Mouse (Mus musculus) bone marrow macrophage, adult 2 months (primary cell): ENCODE data around the gene Rab30. TPM values are rescaled to one million over a fixed set of nuclear protein-coding genes. Genes with fewer than 3 reads are reported as not detected.

Experiments used
- H3K27ac ChIP-seq: 2 replicates; pipeline ENCODE4 v1.5.1; 2012; ENCODE audit warnings: low read depth, low read length; ENCODE audit not compliant: insufficient read depth
- H3K4me1 ChIP-seq: 2 replicates; pipeline ENCODE4 v1.6.1; 2012; ENCODE audit warnings: low read length; ENCODE audit not compliant: control insufficient read depth, insufficient read depth
- H3K4me3 ChIP-seq: 2 replicates; pipeline ENCODE4 v1.5.1; 2012; ENCODE audit warnings: mild to moderate bottlenecking, low read length, moderate library complexity; ENCODE audit not compliant: insufficient read depth
- CTCF ChIP-seq: IDR thresholded peaks from 2 replicates; pipeline ENCODE4 v1.5.1; 2012; ENCODE audit warnings: low read depth, mild to moderate bottlenecking, low read length, moderate library complexity
- POLR2A ChIP-seq: IDR thresholded peaks from 2 replicates; pipeline ENCODE4 v1.6.1; 2012; ENCODE audit warnings: mild to moderate bottlenecking, low read depth, low read length, borderline replicate concordance
- polyA plus RNA-seq: library from polyadenylated mRNA; stranded (reverse); fragments of >200 nt; gene quantifications from 2 replicates; pipeline ENCODE4 v1.2.4, GENCODE M21; 2012; ENCODE audit not compliant: missing spikeins, insufficient read depth, insufficient read length

Rab30 gene
- polyA plus RNA-seq, 1 experiment, result not detected

- Histone ChIP-seq H3K4me3 (peak overlapping the region; percentile 82), H3K27ac (peak overlapping the region; percentile 87), H3K4me1 (peaks cover 24% of the 10 kb centered on the region)
- no peak for TF ChIP-seq CTCF
- no peak for TF ChIP-seq POLR2A
These were observed 134.7 kb downstream of the Rab30 start for GRCm38 (mm10) chr7:92876066-92876465.

GRCm38 (mm10) chr7:92876538-92876937 lies 135.1 kb downstream of the Rab30 start:
- Histone ChIP-seq H3K4me1 (peaks cover 25% of the 10 kb centered on the region), H3K4me3 (peak overlapping the region; percentile 63), H3K27ac (peak overlapping the region; percentile 87)
- TF ChIP-seq CTCF (no peak), POLR2A (no peak)

GRCm38 (mm10) chr7:92878575-92879285 lies 137.3 kb downstream of the Rab30 start:
- Histone ChIP-seq H3K4me1 (peaks cover 24% of the 10 kb centered on the region), H3K4me3 (peak overlapping the region; percentile 52), H3K27ac (peak overlapping the region; percentile 94)
- TF ChIP-seq CTCF (no peak), POLR2A (no peak)

GRCm38 (mm10) chr7:92883850-92884716 lies 142.7 kb downstream of the Rab30 start:
- Histone ChIP-seq H3K4me1 (peaks cover 36% of the 10 kb centered on the region), H3K27ac (no peak overlapping the region), H3K4me3 (no peak overlapping the region)
- TF ChIP-seq CTCF (no peak), POLR2A (no peak)

GRCm38 (mm10) chr7:92884998-92885660 lies 143.7 kb downstream of the Rab30 start:
- no peak overlapping the region for H3K4me3 ChIP-seq
- peaks cover 29% of the 10 kb centered on the region for H3K4me1 ChIP-seq
- peak overlapping the region; percentile 31; the same call in 1 of the 2 replicates for H3K27ac ChIP-seq
- TF ChIP-seq POLR2A (no peak), CTCF (no peak)

- Histone ChIP-seq H3K4me1 (peaks cover 24% of the 10 kb centered on the region), H3K4me3 (no peak overlapping the region), H3K27ac (peak overlapping the region; percentile 23)
- TF ChIP-seq POLR2A (no peak), CTCF (no peak)
These were observed 145.4 kb downstream of the Rab30 start for GRCm38 (mm10) chr7:92886801-92887200.

- TF ChIP-seq POLR2A (no peak), CTCF (no peak)
- H3K4me1 ChIP-seq, result peaks cover 24% of the 10 kb centered on the region
- no peak overlapping the region for H3K27ac ChIP-seq
- no peak overlapping the region for H3K4me3 ChIP-seq
These were observed 145.8 kb downstream of the Rab30 start for GRCm38 (mm10) chr7:92887230-92887629.

GRCm38 (mm10) chr7:92890211-92890610 lies 148.8 kb downstream of the Rab30 start:
- Histone ChIP-seq H3K4me1 (peaks cover 17% of the 10 kb centered on the region), H3K4me3 (no peak overlapping the region), H3K27ac (no peak overlapping the region)
- TF ChIP-seq POLR2A (no peak), CTCF (no peak)

- Histone ChIP-seq H3K27ac (no peak overlapping the region), H3K4me1 (peaks cover 12% of the 10 kb centered on the region), H3K4me3 (no peak overlapping the region)
- TF ChIP-seq POLR2A (no peak), CTCF (no peak)
These were observed 149.3 kb downstream of the Rab30 start for GRCm38 (mm10) chr7:92890618-92891230.

GRCm38 (mm10) chr7:92893478-92893877 lies 152.1 kb downstream of the Rab30 start:
- H3K4me3 ChIP-seq, result no peak overlapping the region
- no peak for TF ChIP-seq POLR2A
- TF ChIP-seq CTCF, result no peak
- H3K4me1 ChIP-seq, result peaks cover 6% of the 10 kb centered on the region
- H3K27ac ChIP-seq, result no peak overlapping the region

Other genes starting within 250 kb of the Rab30 start
- gene Ccdc90b, start 180.5 kb upstream of the Rab30 start, polyA plus RNA-seq, result 22.1 and 22.2 TPM in 2 replicates
- gene Ankrd42, start 104.5 kb upstream of the Rab30 start, polyA plus RNA-seq, result 0.39 and 1.0 TPM in 2 replicates
- gene Pcf11, start 71.7 kb upstream of the Rab30 start, polyA plus RNA-seq, result 41.8 and 46.8 TPM in 2 replicates
- gene Ddias, start 132.6 kb downstream of the Rab30 start, polyA plus RNA-seq, result 2.7 and 4.1 TPM in 2 replicates
- gene Prcp, start 132.9 kb downstream of the Rab30 start, polyA plus RNA-seq, result 143 and 146 TPM in 2 replicates